Mouse (Mus musculus): Measurements from ENCODE around the gene Olfr1414.
"Not testable (repeated sequence)": the region's sequence is repeated elsewhere in the genome, so short reads cannot be mapped to it uniquely, and the experiment has no call there.

Gene Olfr1414

GRCm38 (mm10) chr1:92518561-92518960, at the start of gene Olfr1414:
Olfr1414 (minus strand) TSS chr1:92518661.
- no peak for DNase-seq

GRCm38 (mm10) chr1:92545929-92546328, 27.5 kb upstream of the Olfr1414 start:
- no peak for DNase-seq

- DNase-seq: no peak
Measured at GRCm38 (mm10) chr1:92539071-92539470, 20.6 kb upstream of the Olfr1414 start.

- no peak for DNase-seq
Measured at GRCm38 (mm10) chr1:92536972-92537371, 18.5 kb upstream of the Olfr1414 start.

GRCm38 (mm10) chr1:92523764-92524163, 5.3 kb upstream of the Olfr1414 start:
- no peak for DNase-seq

GRCm38 (mm10) chr1:92521376-92521775, 2.9 kb upstream of the Olfr1414 start:
- peak; percentile 81 for DNase-seq

GRCm38 (mm10) chr1:92519046-92519445, 585 bp upstream of the Olfr1414 start:
- no peak for DNase-seq

- no peak for DNase-seq
Measured at GRCm38 (mm10) chr1:92515390-92515789, 3.1 kb downstream of the Olfr1414 start.

- not testable (repeated sequence) for DNase-seq
Measured at GRCm38 (mm10) chr1:92511646-92512045, 6.8 kb downstream of the Olfr1414 start.

GRCm38 (mm10) chr1:92496001-92496400, 22.5 kb downstream of the Olfr1414 start, which contains the start of gene Olfr1415:
Olfr1415 (minus strand) TSS chr1:92496101.
- DNase-seq: no peak

GRCm38 (mm10) chr1:92485013-92485412, 33.4 kb downstream of the Olfr1414 start, which contains the start of gene Olfr1416:
Olfr1416 (minus strand) TSS chr1:92485113.
- DNase-seq: no peak

- no peak for DNase-seq
Measured at GRCm38 (mm10) chr1:92474066-92474578, 44.3 kb downstream of the Olfr1414 start.

GRCm38 (mm10) chr1:92473165-92474041, 45.1 kb downstream of the Olfr1414 start, which contains the start of gene Ndufa10:
Ndufa10 (minus strand) TSS chr1:92473860.
- peak; percentile 96 for DNase-seq

GRCm38 (mm10) chr1:92468891-92469290, 49.6 kb downstream of the Olfr1414 start:
- DNase-seq: no peak

GRCm38 (mm10) chr1:92458416-92458815, 60.0 kb downstream of the Olfr1414 start:
- no peak for DNase-seq

GRCm38 (mm10) chr1:92457758-92458157, 60.7 kb downstream of the Olfr1414 start:
- no peak for DNase-seq

Data from retina, postnatal 1 day (tissue).